Mouse (Mus musculus) MEL (cell line): ENCODE measurements around the gene Proser3. TPM values are rescaled to one million over a fixed set of nuclear protein-coding genes. Genes with fewer than 3 reads are reported as not detected.

Experiments used
- DNase-seq: peaks from one replicate; pipeline ENCODE4 v3.0.0; 2011; ENCODE audit warnings: low read depth, low spot score
- H3K27ac ChIP-seq: 2 replicates; pipeline ENCODE4 v1.5.1; 2012; ENCODE audit warnings: low read depth, mild to moderate bottlenecking, control low read depth, low read length, moderate library complexity; ENCODE audit not compliant: control insufficient read depth
- H3K27me3 ChIP-seq, 2 experiments: fragments of 150-350 bp in 1 of 2; sonication (generic) in 1 of 2; 2 replicates each; pipeline ENCODE4 v1.6.1; 2012; ENCODE audit warnings: low read length in 2 of 2, mild to moderate bottlenecking in 2 of 2, improper control_type of control experiment in 1 of 2, moderate library complexity in 1 of 2; ENCODE audit not compliant: insufficient read depth in 2 of 2, control insufficient read depth in 1 of 2
- H3K36me3 ChIP-seq, 2 experiments: 2 replicates each; pipeline ENCODE4 v1.6.1; 2012 to 2014; ENCODE audit warnings: low read length in 2 of 2, improper control_type of control experiment in 1 of 2, inconsistent platforms in 1 of 2, mild to moderate bottlenecking in 1 of 2; ENCODE audit not compliant: insufficient read depth in 2 of 2, control insufficient read depth in 1 of 2
- H3K4me1 ChIP-seq, 2 experiments: fragments of 150-350 bp in 1 of 2; sonication (generic) in 1 of 2; 2 replicates each; pipeline ENCODE4 v1.6.1; 2012; ENCODE audit warnings: low read length in 2 of 2, improper control_type of control experiment in 1 of 2, mild to moderate bottlenecking in 1 of 2; ENCODE audit not compliant: insufficient read depth in 2 of 2, control insufficient read depth in 1 of 2
- H3K4me3 ChIP-seq, 2 experiments: fragments of 150-350 bp in 1 of 2; sonication (generic) in 1 of 2; 2 replicates each; pipeline ENCODE4 v1.5.1; 2012; ENCODE audit warnings: low read depth in 2 of 2, low read length in 2 of 2, mild to moderate bottlenecking in 2 of 2, moderate library complexity in 2 of 2, control low read depth in 1 of 2, improper control_type of control experiment in 1 of 2; ENCODE audit not compliant: control insufficient read depth in 1 of 2, insufficient read depth in 1 of 2
- H3K79me2 ChIP-seq: 2 replicates; pipeline ENCODE4 v1.6.1; 2012; ENCODE audit warnings: mild to moderate bottlenecking, low read length, moderate library complexity; ENCODE audit not compliant: control insufficient read depth, poor library complexity, insufficient read depth
- H3K9ac ChIP-seq: 2 replicates; pipeline ENCODE4 v1.6.1; 2012; ENCODE audit warnings: low read depth, mild to moderate bottlenecking, control low read depth, low read length, moderate library complexity; ENCODE audit not compliant: control insufficient read depth, poor library complexity, severe bottlenecking
- H3K9me3 ChIP-seq: fragments of 150-350 bp; sonication (generic); replicated peaks from 2 replicates; pipeline ENCODE4 v1.6.1; 2012; ENCODE audit warnings: mild to moderate bottlenecking, low read length, improper control_type of control experiment, moderate library complexity; ENCODE audit not compliant: insufficient read depth
- BHLHE40 ChIP-seq: IDR thresholded peaks from 2 replicates; pipeline ENCODE4 v1.6.1; 2012; ENCODE audit warnings: low read depth, mild to moderate bottlenecking, inconsistent platforms, low read length, improper control_type of control experiment, borderline replicate concordance
- CTCF ChIP-seq, 3 experiments: IDR thresholded peaks in 2 of 3; conservative IDR thresholded peaks in 1 of 3; 2 replicates each; pipeline ENCODE4 v1.5.1; 2011 to 2012; ENCODE audit warnings: low read length in 3 of 3, low read depth in 2 of 3, mild to moderate bottlenecking in 2 of 3, improper control_type of control experiment in 1 of 3, inconsistent platforms in 1 of 3, mixed read lengths in 1 of 3, moderate library complexity in 1 of 3; ENCODE audit not compliant: control insufficient read depth in 1 of 3, insufficient read depth in 1 of 3, poor library complexity in 1 of 3, severe bottlenecking in 1 of 3
- ELF1 ChIP-seq: IDR thresholded peaks from 2 replicates; pipeline ENCODE4 v1.6.1; 2014; ENCODE audit warnings: low read depth, mild to moderate bottlenecking, inconsistent platforms, low read length, improper control_type of control experiment, moderate library complexity
- GABPA ChIP-seq: IDR thresholded peaks from 2 replicates; pipeline ENCODE4 v1.6.1; 2012; ENCODE audit warnings: low read depth, mild to moderate bottlenecking, inconsistent platforms, low read length, improper control_type of control experiment, moderate library complexity
- HCFC1 ChIP-seq: IDR thresholded peaks from 2 replicates; pipeline ENCODE4 v1.6.1; 2012; ENCODE audit warnings: low read depth, mild to moderate bottlenecking, inconsistent platforms, low read length, improper control_type of control experiment, moderate library complexity
- KAT2A ChIP-seq: conservative IDR thresholded peaks from 2 replicates; pipeline ENCODE4 v1.6.1; 2012; ENCODE audit warnings: low read depth, low read length, improper control_type of control experiment, inconsistent platforms
- MAFK ChIP-seq: IDR thresholded peaks from 2 replicates; pipeline ENCODE4 v1.6.1; 2011; ENCODE audit warnings: low read depth, mild to moderate bottlenecking, low read length, improper control_type of control experiment, borderline replicate concordance
- MAZ ChIP-seq: IDR thresholded peaks from 2 replicates; pipeline ENCODE4 v1.6.1; 2012; ENCODE audit warnings: low read depth, mild to moderate bottlenecking, inconsistent platforms, low read length, improper control_type of control experiment
- MXI1 ChIP-seq: IDR thresholded peaks from 2 replicates; pipeline ENCODE4 v1.6.1; 2011; ENCODE audit warnings: mild to moderate bottlenecking, low read depth, low read length, improper control_type of control experiment
- MYC ChIP-seq: IDR thresholded peaks from 2 replicates; pipeline ENCODE4 v1.6.1; 2011; ENCODE audit warnings: low read depth, mild to moderate bottlenecking, low read length, improper control_type of control experiment, moderate library complexity
- TBP ChIP-seq: IDR thresholded peaks from 2 replicates; pipeline ENCODE4 v1.8.0; 2011; ENCODE audit warnings: low read depth, low read length, improper control_type of control experiment
- TCF12 ChIP-seq: IDR thresholded peaks from 2 replicates; pipeline ENCODE4 v1.6.1; 2014; ENCODE audit warnings: low read depth, mild to moderate bottlenecking, inconsistent platforms, low read length, improper control_type of control experiment, moderate library complexity
- UBTF ChIP-seq: IDR thresholded peaks from 2 replicates; pipeline ENCODE4 v1.6.1; 2012; ENCODE audit warnings: low read depth, mild to moderate bottlenecking, inconsistent platforms, low read length, improper control_type of control experiment, moderate library complexity, borderline replicate concordance; ENCODE audit not compliant: insufficient read depth
- USF2 ChIP-seq, 2 experiments: IDR thresholded peaks; 2 replicates each; pipeline ENCODE4 v1.6.1; 2011 to 2012; ENCODE audit warnings: improper control_type of control experiment in 2 of 2, low read length in 2 of 2, borderline replicate concordance in 1 of 2, inconsistent platforms in 1 of 2, low read depth in 1 of 2, mild to moderate bottlenecking in 1 of 2; ENCODE audit not compliant: insufficient read depth in 1 of 2
- ZMIZ1 ChIP-seq: IDR thresholded peaks from 2 replicates; pipeline ENCODE4 v1.6.1; 2012; ENCODE audit warnings: low read depth, mild to moderate bottlenecking, inconsistent platforms, low read length, improper control_type of control experiment, moderate library complexity
- ZNF384 ChIP-seq: IDR thresholded peaks from 2 replicates; pipeline ENCODE4 v1.6.1; 2012; ENCODE audit warnings: low read depth, mild to moderate bottlenecking, inconsistent platforms, low read length, improper control_type of control experiment
- polyA plus RNA-seq, 2 experiments: library from polyadenylated mRNA; stranded (reverse) in 1 of 2; unstranded in 1 of 2; fragments of >175 nt in 1 of 2; fragments of >200 nt in 1 of 2; gene quantifications; 2 replicates each; pipeline versions ENCODE4 v1.2.1 to v1.2.4; 2012; ENCODE audit warnings: low replicate concordance in 2 of 2, low read depth in 1 of 2; ENCODE audit not compliant: insufficient read length in 2 of 2, insufficient read depth in 1 of 2, missing spikeins in 1 of 2
- total RNA-seq: library from RNA; depleted of rRNA; stranded (reverse); fragments of 300-350 nt; gene quantifications from 2 replicates; pipeline ENCODE4 v1.2.3, GENCODE M21; 2012

Proser3 gene
- total and polyA plus RNA-seq, 3 experiments, result 2.3 to 8.9 TPM; not detected in 1

DNA sequence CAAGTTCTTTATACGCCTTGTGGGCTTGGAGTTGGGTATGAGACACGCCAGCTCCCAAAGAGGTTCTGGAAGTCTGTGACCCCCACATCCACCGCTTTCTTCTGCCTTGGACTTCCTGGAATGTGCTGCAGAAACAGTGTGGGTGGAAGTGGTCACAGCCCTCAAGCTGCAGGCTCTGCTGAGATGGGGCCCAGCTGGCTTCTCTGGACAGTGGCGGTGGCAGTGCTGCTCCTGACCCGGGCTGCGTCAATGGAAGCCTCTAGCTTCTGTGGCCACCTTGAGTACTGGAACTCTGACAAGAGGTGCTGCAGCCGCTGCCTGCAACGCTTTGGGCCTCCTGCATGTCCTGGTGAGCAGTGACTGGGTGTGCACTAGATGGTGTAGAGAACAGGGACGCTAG lies 13.9 kb upstream of the Proser3 start:
- Histone ChIP-seq H3K4me3 (no peak overlapping the region), H3K4me1 (peaks cover 2 to 8% of the 10 kb centered on the region in 2 experiments; a peak in 1 of 4 replicates), H3K9me3 (no peaks in the 10 kb centered on the region), H3K27ac (no peak overlapping the region), H3K79me2 (peaks cover 6% of the 10 kb centered on the region), H3K27me3 (no peaks in the 10 kb centered on the region), H3K9ac (no peak overlapping the region), H3K36me3 (peaks cover 0 to 4% of the 10 kb centered on the region in 2 experiments; a peak in 2 of 4 replicates)
- TF ChIP-seq MAZ, result no peak
- TF ChIP-seq ZNF384, result no peak
- no peak for TF ChIP-seq TBP
- no peak for TF ChIP-seq UBTF
- no peak for TF ChIP-seq KAT2A
- TF ChIP-seq CTCF (IDR thresholded peaks at IDR 0.05 in 2 of 3, conservative IDR thresholded peaks at IDR 0.05 in 1 of 3; ENCODE audit: control insufficient read depth in 1 of 3, insufficient read depth in 1 of 3, low read depth in 2 of 3, low read length in 3 of 3, poor library complexity in 1 of 3, severe bottlenecking in 1 of 3), result no peak
- no peak for DNase-seq

DNA sequence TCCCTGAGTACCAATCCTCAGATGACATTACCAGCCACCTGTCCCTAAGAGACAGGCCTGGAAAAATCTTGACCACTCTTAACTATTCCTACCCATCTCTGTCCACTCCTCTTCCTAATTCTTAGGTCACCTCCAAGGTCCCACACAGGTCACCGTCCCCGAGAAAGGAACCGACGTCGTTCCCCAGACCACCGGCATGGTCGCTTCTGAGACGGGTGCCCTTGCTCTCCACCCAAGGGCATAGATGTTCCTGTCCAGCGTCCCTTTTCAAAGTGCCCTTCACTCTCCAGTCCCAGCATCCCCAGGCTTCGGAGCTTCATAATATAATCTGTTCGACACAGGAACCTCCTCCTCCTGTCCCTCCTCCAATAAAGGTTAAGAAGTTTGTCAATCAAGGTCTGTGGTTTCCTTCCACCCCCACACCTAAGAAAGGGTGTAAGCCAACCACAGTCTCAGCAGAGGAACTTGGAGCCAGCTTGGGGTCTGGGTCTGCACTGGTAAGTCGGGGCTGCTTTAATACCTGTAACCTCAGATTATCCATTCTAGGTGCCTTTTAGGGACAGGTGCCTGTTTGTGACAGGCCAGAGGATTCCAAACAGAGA lies 13.0 kb upstream of the Proser3 start, which contains the start of gene Igflr1:
Gene Igflr1, plus strand, starts transcription at position 458 of the 602 bp plus-strand sequence.
- H3K9me3 ChIP-seq, result no peaks in the 10 kb centered on the region
- peaks cover 6% of the 10 kb centered on the region for H3K79me2 ChIP-seq
- H3K36me3 ChIP-seq, result peaks cover 0 to 4% of the 10 kb centered on the region in 2 experiments; a peak in 1 of 4 replicates
- TF ChIP-seq UBTF, result no peak
- no peak for TF ChIP-seq CTCF (IDR thresholded peaks at IDR 0.05 in 2 of 3, conservative IDR thresholded peaks at IDR 0.05 in 1 of 3; ENCODE audit: control insufficient read depth in 1 of 3, insufficient read depth in 1 of 3, low read depth in 2 of 3, low read length in 3 of 3, poor library complexity in 1 of 3, severe bottlenecking in 1 of 3)
- TF ChIP-seq TCF12, result no peak
- TF ChIP-seq ZMIZ1, result no peak
- TF ChIP-seq USF2 (IDR thresholded peaks at IDR 0.05; ENCODE audit: borderline replicate concordance in 1 of 2, insufficient read depth in 1 of 2, low read depth in 1 of 2, low read length in 2 of 2), result no peak
- no peak for TF ChIP-seq MXI1
- TF ChIP-seq GABPA, result no peak
- TF ChIP-seq MYC, result no peak
- no peak for TF ChIP-seq HCFC1
- no peak for TF ChIP-seq KAT2A
- no peak for TF ChIP-seq BHLHE40
- TF ChIP-seq ELF1, result no peak
- TF ChIP-seq MAFK, result no peak
- no peak within 1 kb of the TSS for H3K27ac ChIP-seq
- DNase-seq, result no peak
- peaks cover 2 to 10% of the 10 kb centered on the region in 2 experiments; a peak in 2 of 4 replicates for H3K4me1 ChIP-seq
- no peaks in the 10 kb centered on the region for H3K27me3 ChIP-seq
- no peak within 1 kb of the TSS for H3K9ac ChIP-seq
- H3K4me3 ChIP-seq, result no peak within 1 kb of the TSS
